Mouse (Mus musculus): ENCODE measurements at regions not wholly inside any gene's neighbourhood (a gene's known extent, or its start where the extent isn't known, plus 50 kb on each side); places are given as distances from the start of the nearest gene placed in this dataset.
A peak's percentile ranks its signal among the peaks of the same experiment; 100 is the strongest.

DNA sequence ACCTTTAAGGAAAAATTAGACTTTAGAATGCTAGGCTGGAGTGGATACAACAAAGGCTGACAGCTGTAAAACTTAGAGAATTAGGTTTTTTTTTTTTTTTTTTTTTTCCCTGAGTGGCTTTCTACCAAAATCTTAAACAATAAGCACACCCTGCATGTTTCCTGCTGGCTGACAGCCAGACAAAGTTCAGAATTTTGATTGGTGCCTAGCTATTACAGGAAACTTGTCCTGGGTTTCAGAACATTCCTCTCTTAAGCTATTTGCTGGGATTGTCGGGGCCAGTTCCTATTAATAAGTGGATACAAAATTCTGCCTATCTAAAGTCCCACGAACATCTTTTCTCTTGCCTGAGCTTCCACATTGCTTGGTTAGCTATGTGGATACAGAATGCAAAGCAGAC lies 296.7 kb upstream of the Tenm2 start:
- Histone ChIP-seq H3K36me3 (ENCODE audit: control insufficient read depth, insufficient read depth, low read length) (no peaks in the 10 kb centered on the region), H3K4me2 (replicated peaks; ENCODE audit: low read depth, low read length, severe bottlenecking) (no peak overlapping the region), H3K9ac (ENCODE audit: low read depth, low read length, severe bottlenecking) (no peak overlapping the region), H3K4me1 (ENCODE audit: control insufficient read depth, insufficient read depth, low read length) (peaks cover 2% of the 10 kb centered on the region; the same call in 1 of the 2 replicates), H3K4me3 (replicated peaks; ENCODE audit: low read length) (no peak overlapping the region), H3K27me3 (ENCODE audit: control insufficient read depth, insufficient read depth, low read length) (no peaks in the 10 kb centered on the region), H3K9me3 (ENCODE audit: control insufficient read depth, low read length) (no peaks in the 10 kb centered on the region), H3K27ac (replicated peaks; ENCODE audit: low read depth, low read length) (no peak overlapping the region)
- 31% methylated on average over 2 of the region's 2 CpGs for WGBS
- ATAC-seq (ENCODE audit: low FRiP score, low read depth): no peak; the same call in 1 of the 2 replicates
- no peak for TF ChIP-seq POLR2A (IDR thresholded peaks at IDR 0.05; ENCODE audit: borderline replicate concordance, extremely low read depth, insufficient read depth, insufficient read length)
- peak; percentile 60 for DNase-seq (ENCODE audit: low spot score)

DNA sequence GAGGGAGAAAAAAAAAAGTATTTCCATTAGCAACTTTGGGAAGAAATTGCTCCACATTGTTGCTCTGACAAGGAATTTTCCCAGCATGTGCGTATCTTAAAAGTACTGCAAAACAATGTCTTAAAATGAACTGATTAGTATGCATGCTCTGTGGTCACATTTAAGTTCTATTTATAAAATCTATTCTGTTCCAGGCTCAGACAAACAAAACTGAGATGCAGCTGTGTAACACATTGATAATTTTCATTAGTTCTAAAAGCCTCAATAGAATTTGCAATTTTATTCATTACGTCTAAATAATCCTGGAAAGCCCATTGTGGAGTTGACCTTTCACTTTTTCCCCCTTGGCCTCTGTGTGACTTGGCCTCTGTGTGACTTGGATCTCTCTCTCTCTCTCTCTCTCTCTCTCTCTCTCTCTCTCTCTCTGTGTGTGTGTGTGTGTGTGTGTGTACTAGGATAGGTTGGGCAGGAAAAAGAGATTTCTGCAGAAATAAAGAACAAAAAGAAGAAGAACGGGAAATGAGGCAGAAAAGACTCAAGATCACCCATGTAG lies 262.8 kb upstream of the Tenm2 start:
- no peak for TF ChIP-seq POLR2A (IDR thresholded peaks at IDR 0.05; ENCODE audit: borderline replicate concordance, extremely low read depth, insufficient read depth, insufficient read length)
- 73% methylated on average over 3 of the region's 3 CpGs for WGBS
- H3K4me2 ChIP-seq (replicated peaks; ENCODE audit: low read depth, low read length, severe bottlenecking): no peak overlapping the region
- H3K9me3 ChIP-seq (ENCODE audit: control insufficient read depth, low read length): no peaks in the 10 kb centered on the region
- no peak overlapping the region for H3K27ac ChIP-seq (replicated peaks; ENCODE audit: low read depth, low read length)
- no peak for ATAC-seq (ENCODE audit: low FRiP score, low read depth)
- DNase-seq (ENCODE audit: low spot score): no peak
- no peaks in the 10 kb centered on the region for H3K36me3 ChIP-seq (ENCODE audit: control insufficient read depth, insufficient read depth, low read length)
- no peak overlapping the region for H3K4me3 ChIP-seq (replicated peaks; ENCODE audit: low read length)
- H3K9ac ChIP-seq (ENCODE audit: low read depth, low read length, severe bottlenecking): no peak overlapping the region
- H3K4me1 ChIP-seq (ENCODE audit: control insufficient read depth, insufficient read depth, low read length): no peaks in the 10 kb centered on the region
- H3K27me3 ChIP-seq (ENCODE audit: control insufficient read depth, insufficient read depth, low read length): no peaks in the 10 kb centered on the region

DNA sequence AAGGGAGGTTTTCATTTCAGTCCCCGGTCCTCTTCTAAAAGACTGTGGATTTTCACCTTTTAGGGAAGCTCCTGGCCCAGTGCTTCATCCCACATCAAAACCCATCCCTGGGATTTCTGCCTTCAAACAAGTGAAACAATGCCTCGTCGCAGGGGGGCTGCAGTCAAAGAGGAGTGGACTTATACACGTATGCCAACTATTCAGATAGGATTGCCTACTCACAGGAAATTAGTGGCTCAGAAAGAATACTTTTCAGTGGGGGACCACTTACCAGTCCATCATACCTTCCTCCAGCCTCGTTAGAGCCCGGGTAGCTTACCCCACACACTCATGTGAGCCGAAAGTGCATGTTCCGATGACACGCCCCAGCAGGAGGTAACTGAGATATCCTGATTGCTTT lies 262.1 kb upstream of the Tenm2 start:
- TF ChIP-seq POLR2A (IDR thresholded peaks at IDR 0.05; ENCODE audit: borderline replicate concordance, extremely low read depth, insufficient read depth, insufficient read length): no peak
- no peaks in the 10 kb centered on the region for H3K36me3 ChIP-seq (ENCODE audit: control insufficient read depth, insufficient read depth, low read length)
- 52% methylated on average over 9 of the region's 9 CpGs for WGBS
- no peaks in the 10 kb centered on the region for H3K4me1 ChIP-seq (ENCODE audit: control insufficient read depth, insufficient read depth, low read length)
- DNase-seq (ENCODE audit: low spot score): no peak
- no peaks in the 10 kb centered on the region for H3K9me3 ChIP-seq (ENCODE audit: control insufficient read depth, low read length)
- no peaks in the 10 kb centered on the region for H3K27me3 ChIP-seq (ENCODE audit: control insufficient read depth, insufficient read depth, low read length)
- H3K4me3 ChIP-seq (replicated peaks; ENCODE audit: low read length): no peak overlapping the region
- ATAC-seq (ENCODE audit: low FRiP score, low read depth): no peak
- no peak overlapping the region for H3K4me2 ChIP-seq (replicated peaks; ENCODE audit: low read depth, low read length, severe bottlenecking)
- H3K9ac ChIP-seq (ENCODE audit: low read depth, low read length, severe bottlenecking): no peak overlapping the region
- H3K27ac ChIP-seq (replicated peaks; ENCODE audit: low read depth, low read length): no peak overlapping the region

DNA sequence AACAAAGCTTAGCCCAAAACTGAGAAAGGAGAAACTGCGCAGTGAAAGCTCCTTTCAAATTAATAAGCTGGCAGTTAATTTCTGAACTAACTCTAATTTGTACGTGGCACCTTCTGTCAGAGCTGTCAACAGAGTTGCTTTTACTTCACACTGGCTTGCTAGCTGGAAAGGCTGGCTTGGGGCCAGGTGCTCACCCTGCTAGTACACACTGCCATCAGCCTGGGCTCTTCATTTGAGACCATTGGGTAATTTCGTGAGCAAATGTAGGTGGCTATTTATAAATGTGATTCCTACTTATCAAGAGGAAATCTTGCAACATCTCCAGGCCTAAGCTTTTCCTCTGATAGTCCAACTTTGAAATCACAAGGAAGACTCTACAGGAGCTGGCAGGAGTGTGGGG lies 244.5 kb upstream of the Tenm2 start:
- ATAC-seq (ENCODE audit: low FRiP score, low read depth) (no peak), DNase-seq (ENCODE audit: low spot score) (no peak)
- H3K9me3 ChIP-seq (ENCODE audit: control insufficient read depth, low read length): no peaks in the 10 kb centered on the region
- H3K4me1 ChIP-seq (ENCODE audit: control insufficient read depth, insufficient read depth, low read length): no peaks in the 10 kb centered on the region
- no peaks in the 10 kb centered on the region for H3K27me3 ChIP-seq (ENCODE audit: control insufficient read depth, insufficient read depth, low read length)
- H3K27ac ChIP-seq (replicated peaks; ENCODE audit: low read depth, low read length): no peak overlapping the region
- no peak for TF ChIP-seq POLR2A (IDR thresholded peaks at IDR 0.05; ENCODE audit: borderline replicate concordance, extremely low read depth, insufficient read depth, insufficient read length)
- WGBS: 70% methylated on average over 3 of the region's 3 CpGs
- H3K9ac ChIP-seq (ENCODE audit: low read depth, low read length, severe bottlenecking): no peak overlapping the region
- H3K4me3 ChIP-seq (replicated peaks; ENCODE audit: low read length): no peak overlapping the region
- no peaks in the 10 kb centered on the region for H3K36me3 ChIP-seq (ENCODE audit: control insufficient read depth, insufficient read depth, low read length)
- H3K4me2 ChIP-seq (replicated peaks; ENCODE audit: low read depth, low read length, severe bottlenecking): no peak overlapping the region

DNA sequence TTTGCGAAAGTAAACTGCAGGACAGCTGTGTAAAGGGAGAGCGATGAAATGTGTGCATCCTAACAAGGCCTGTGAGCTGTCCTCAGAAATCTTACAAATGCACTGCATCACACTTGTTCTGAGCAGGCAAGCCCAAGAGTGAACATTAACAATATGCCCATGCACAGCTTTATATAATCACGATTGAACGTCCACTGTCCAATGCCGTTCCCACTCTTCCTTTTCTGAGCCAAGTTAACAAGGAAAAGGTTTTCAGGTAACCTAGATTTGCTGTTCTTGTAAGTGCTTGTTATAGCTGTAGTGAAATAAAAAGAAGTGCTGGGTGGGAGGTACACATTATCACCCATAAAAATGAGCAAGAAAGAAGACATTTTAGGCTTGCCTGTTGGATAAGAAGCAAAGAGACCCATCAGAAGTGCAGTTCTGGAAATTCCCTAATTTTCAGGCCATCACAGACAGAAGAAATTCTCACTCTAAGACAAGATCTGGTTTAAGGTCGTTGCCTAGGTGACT lies 243.3 kb upstream of the Tenm2 start:
- H3K36me3 ChIP-seq (ENCODE audit: control insufficient read depth, insufficient read depth, low read length): no peaks in the 10 kb centered on the region
- ATAC-seq (ENCODE audit: low FRiP score, low read depth) (no peak), DNase-seq (ENCODE audit: low spot score) (no peak)
- no peaks in the 10 kb centered on the region for H3K27me3 ChIP-seq (ENCODE audit: control insufficient read depth, insufficient read depth, low read length)
- no peak overlapping the region for H3K4me2 ChIP-seq (replicated peaks; ENCODE audit: low read depth, low read length, severe bottlenecking)
- H3K4me3 ChIP-seq (replicated peaks; ENCODE audit: low read length): no peak overlapping the region
- H3K9me3 ChIP-seq (ENCODE audit: control insufficient read depth, low read length): no peaks in the 10 kb centered on the region
- no peak for TF ChIP-seq POLR2A (IDR thresholded peaks at IDR 0.05; ENCODE audit: borderline replicate concordance, extremely low read depth, insufficient read depth, insufficient read length)
- H3K27ac ChIP-seq (replicated peaks; ENCODE audit: low read depth, low read length): no peak overlapping the region
- 83% methylated on average over 6 of the region's 6 CpGs for WGBS
- no peaks in the 10 kb centered on the region for H3K4me1 ChIP-seq (ENCODE audit: control insufficient read depth, insufficient read depth, low read length)
- no peak overlapping the region for H3K9ac ChIP-seq (ENCODE audit: low read depth, low read length, severe bottlenecking)
